Mouse (Mus musculus): ENCODE results near the gene Abhd14b. TPM values are rescaled to one million over a fixed set of nuclear protein-coding genes. Genes with fewer than 3 reads are reported as not detected.
"Not testable (repeated sequence)": the region's sequence is repeated elsewhere in the genome, so short reads cannot be mapped to it uniquely, and the experiment has no call there.

Gene Abhd14b
- polyA plus RNA-seq, 1 experiment from 2014 or later, result 15.2 TPM

DNA sequence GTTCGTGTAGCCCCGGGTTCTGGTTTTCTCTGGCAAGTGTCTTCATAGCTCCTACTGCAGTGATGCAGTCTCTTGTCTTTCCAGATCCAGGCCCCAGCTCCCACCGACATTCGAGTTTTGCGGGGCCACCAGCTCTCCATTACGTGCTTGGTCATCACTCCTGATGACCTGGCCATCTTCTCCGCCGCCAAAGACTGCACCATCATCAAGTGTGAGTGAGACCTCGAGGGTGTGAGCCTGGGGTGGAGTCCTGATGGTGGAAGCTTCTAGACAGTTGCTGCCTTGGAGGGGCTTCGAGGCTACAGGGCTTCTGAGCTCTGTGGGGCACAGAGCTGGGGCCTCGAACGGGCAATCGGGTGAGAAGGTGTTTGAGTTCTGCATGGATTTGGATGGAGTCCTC, 34.4 kb downstream of the Abhd14b start:
- no peak overlapping the region for H3K9ac ChIP-seq
- H3K4me3 ChIP-seq, result no peak overlapping the region
- H3K27ac ChIP-seq, result no peak overlapping the region
- no peak overlapping the region for H3K4me2 ChIP-seq
- no peak for ATAC-seq
- 86% methylated on average over 13 of the region's 13 CpGs for WGBS (ENCODE audit: insufficient replicate concordance)
- peaks cover 76% of the 10 kb centered on the region for H3K36me3 ChIP-seq
- no peaks in the 10 kb centered on the region for H3K9me3 ChIP-seq (replicated peaks)
- no peaks in the 10 kb centered on the region for H3K27me3 ChIP-seq (replicated peaks)
- H3K4me1 ChIP-seq, result peaks cover 15% of the 10 kb centered on the region

DNA sequence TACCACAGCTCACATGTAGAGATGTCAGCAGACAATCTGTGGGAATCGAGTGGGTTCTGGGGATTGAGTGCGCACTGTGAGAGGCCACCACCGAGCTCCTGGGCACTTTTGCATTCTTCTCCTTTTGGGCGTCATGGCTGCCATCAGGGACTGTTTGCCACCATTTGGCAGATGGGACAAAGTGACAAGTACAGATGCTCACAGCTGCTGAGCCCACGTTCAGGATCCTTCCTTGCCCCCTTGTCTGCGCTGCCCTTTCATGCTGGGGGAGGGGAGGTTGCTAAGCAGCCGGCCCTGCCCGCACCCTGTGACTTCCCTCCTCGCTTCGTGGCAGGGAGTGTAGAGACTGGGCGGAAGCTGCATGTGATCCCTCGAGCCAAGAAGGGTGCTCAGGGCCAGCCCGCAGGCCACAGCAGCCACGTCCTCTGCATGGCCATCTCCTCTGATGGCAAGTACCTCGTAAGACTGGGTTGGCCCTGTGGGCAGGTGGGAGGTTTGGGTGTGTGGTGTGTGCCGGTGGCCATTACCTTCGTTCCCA, 35.4 kb downstream of the Abhd14b start:
- H3K36me3 ChIP-seq, result peaks cover 76% of the 10 kb centered on the region
- ATAC-seq, result no peak
- WGBS (ENCODE audit: insufficient replicate concordance), result 77% methylated on average over 17 of the region's 17 CpGs

DNA sequence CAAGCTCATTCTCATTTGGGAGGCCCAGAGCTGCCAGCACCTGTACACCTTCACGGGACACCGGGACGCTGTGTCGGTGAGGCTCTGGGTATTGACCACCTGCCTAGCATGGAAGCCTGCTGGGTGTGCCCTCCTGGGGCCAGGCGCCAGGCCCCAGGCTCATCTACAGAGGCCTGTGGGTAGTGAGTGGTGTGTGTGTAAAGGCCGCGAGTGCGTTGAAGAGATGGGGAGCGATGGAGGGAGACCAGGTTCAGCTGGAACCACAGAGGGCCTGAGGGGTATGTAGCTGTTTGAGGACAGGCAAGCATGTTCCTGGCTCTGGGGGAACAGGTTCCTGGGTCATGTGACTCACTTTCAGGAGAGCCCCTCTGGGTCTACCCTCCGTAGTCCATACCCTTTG, 35.9 kb downstream of the Abhd14b start:
- Histone ChIP-seq H3K4me1 (peaks cover 6% of the 10 kb centered on the region), H3K9me3 (replicated peaks) (no peaks in the 10 kb centered on the region), H3K27me3 (replicated peaks) (no peaks in the 10 kb centered on the region), H3K4me3 (no peak overlapping the region), H3K27ac (no peak overlapping the region), H3K4me2 (no peak overlapping the region), H3K9ac (no peak overlapping the region), H3K36me3 (peaks cover 76% of the 10 kb centered on the region)
- WGBS (ENCODE audit: insufficient replicate concordance), result 91% methylated on average over 10 of the region's 10 CpGs
- ATAC-seq, result no peak

More for the DNA sequence above, 35.4 kb downstream of the Abhd14b start:
- no peaks in the 10 kb centered on the region for H3K27me3 ChIP-seq (replicated peaks)
- H3K9me3 ChIP-seq (replicated peaks), result no peaks in the 10 kb centered on the region
- H3K4me1 ChIP-seq, result peaks cover 10% of the 10 kb centered on the region
- no peak overlapping the region for H3K4me3 ChIP-seq
- no peak overlapping the region for H3K9ac ChIP-seq
- no peak overlapping the region for H3K27ac ChIP-seq
- no peak overlapping the region for H3K4me2 ChIP-seq

DNA sequence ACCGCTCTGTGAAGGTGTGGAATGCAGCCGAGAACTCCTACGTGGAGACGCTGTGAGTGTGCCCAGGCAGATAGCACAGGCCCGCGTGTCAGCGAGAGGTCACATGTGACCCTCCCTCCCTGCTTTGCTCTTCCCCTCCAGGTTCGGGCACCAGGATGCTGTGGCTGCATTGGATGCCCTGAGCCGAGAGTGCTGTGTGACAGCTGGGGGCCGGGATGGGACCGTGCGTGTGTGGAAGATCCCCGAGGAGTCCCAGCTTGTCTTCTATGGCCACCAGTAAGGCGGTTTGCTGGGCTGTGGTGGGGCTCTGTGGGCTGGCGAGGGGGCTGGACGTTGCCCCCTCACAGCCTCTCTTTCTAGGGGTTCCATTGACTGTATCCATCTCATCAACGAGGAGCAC, 36.3 kb downstream of the Abhd14b start:
- Histone ChIP-seq H3K4me3 (no peak overlapping the region), H3K36me3 (peaks cover 76% of the 10 kb centered on the region), H3K9ac (no peak overlapping the region), H3K27ac (no peak overlapping the region), H3K4me2 (no peak overlapping the region), H3K27me3 (replicated peaks) (no peaks in the 10 kb centered on the region), H3K4me1 (peaks cover under 1% of the 10 kb centered on the region), H3K9me3 (replicated peaks) (no peaks in the 10 kb centered on the region)
- 85% methylated on average over 17 of the region's 17 CpGs for WGBS (ENCODE audit: insufficient replicate concordance)
- no peak for ATAC-seq

DNA sequence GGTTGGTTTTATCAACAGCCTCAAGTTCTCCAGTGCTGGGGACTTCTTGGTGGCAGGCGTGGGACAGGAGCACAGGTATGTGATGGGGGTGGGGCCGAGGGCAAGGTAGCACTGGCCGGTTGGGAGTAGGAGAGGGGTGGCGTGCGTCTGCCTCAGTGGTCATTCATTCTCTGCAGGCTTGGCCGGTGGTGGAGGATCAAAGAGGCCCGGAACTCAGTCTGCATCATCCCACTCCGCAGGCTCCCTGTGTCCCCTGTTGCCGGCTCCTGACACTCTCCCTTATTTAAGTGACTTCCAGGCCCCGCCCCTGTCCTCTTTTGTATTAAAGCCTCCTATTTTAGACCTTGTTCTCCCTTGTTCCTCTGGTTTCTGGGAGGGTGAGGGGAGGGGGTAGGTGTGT, 37.8 kb downstream of the Abhd14b start:
- no peaks in the 10 kb centered on the region for H3K9me3 ChIP-seq (replicated peaks)
- peaks cover 62% of the 10 kb centered on the region for H3K36me3 ChIP-seq
- WGBS (ENCODE audit: insufficient replicate concordance), result 74% methylated on average over 10 of the region's 10 CpGs
- no peak for ATAC-seq
- no peak overlapping the region for H3K4me2 ChIP-seq
- no peak overlapping the region for H3K9ac ChIP-seq
- H3K4me1 ChIP-seq, result no peaks in the 10 kb centered on the region
- H3K27me3 ChIP-seq (replicated peaks), result no peaks in the 10 kb centered on the region
- no peak overlapping the region for H3K4me3 ChIP-seq
- no peak overlapping the region for H3K27ac ChIP-seq

DNA sequence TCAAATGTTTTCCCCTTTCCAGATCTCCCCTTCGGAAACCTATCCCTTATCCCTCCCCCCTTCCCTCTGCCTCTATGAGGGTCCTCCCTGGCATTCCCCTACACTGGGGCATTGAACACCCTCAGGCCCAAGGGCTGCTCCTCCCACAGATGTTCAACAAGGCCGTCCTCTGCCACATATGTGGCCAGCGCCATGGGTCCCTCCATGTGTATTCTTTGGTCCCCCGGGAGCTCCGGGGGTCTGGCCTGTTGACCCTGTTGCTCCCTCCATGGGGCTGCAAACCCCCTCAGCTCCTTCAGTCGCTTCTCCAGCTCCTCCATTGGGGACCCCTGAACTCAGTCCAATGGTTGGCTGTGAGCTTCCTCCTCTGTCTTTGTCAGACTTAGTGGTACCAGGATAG, 40.3 kb downstream of the Abhd14b start:
- not testable (repeated sequence) for H3K9me3 ChIP-seq (replicated peaks); H3K4me2 ChIP-seq; H3K27ac ChIP-seq; H3K27me3 ChIP-seq (replicated peaks); ATAC-seq; H3K4me3 ChIP-seq; H3K4me1 ChIP-seq; H3K9ac ChIP-seq
- peaks cover 37% of the 10 kb centered on the region for H3K36me3 ChIP-seq
- 76% methylated on average over 6 of the region's 6 CpGs for whole genome bisulfite sequencing (ENCODE audit: insufficient replicate concordance)

DNA sequence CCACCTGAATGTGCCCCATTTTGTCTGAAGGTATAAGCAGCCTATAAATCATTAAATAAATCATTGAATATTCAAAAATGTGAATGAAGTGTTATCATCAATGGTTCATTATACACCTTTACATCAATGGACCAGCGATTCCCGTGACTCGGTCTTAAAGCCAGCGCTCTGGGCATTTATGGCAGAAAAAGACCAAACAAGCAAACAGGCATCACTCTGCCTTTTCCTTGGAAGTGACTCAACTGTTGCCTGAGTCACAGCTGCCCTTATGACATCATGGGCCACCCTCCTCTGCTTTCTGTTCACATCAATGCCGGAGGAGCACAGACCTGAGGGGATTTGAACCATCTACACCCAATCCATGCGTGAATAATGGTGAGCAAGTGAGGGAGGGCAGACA, 52.4 kb downstream of the Abhd14b start, which contains the start of gene Iqcf1:
Iqcf1 (plus strand) TSS at position 301 of the 400 bp plus-strand sequence.
- no peaks in the 10 kb centered on the region for H3K27me3 ChIP-seq (replicated peaks)
- H3K4me2 ChIP-seq, result no peak within 1 kb of the TSS
- no peak within 1 kb of the TSS for H3K4me3 ChIP-seq
- no peak for ATAC-seq
- 84% methylated on average over 6 of the region's 6 CpGs for WGBS (ENCODE audit: insufficient replicate concordance)
- H3K9me3 ChIP-seq (replicated peaks), result no peaks in the 10 kb centered on the region
- no peak within 1 kb of the TSS for H3K27ac ChIP-seq
- no peaks in the 10 kb centered on the region for H3K36me3 ChIP-seq
- H3K4me1 ChIP-seq, result no peaks in the 10 kb centered on the region
- no peak within 1 kb of the TSS for H3K9ac ChIP-seq

DNA sequence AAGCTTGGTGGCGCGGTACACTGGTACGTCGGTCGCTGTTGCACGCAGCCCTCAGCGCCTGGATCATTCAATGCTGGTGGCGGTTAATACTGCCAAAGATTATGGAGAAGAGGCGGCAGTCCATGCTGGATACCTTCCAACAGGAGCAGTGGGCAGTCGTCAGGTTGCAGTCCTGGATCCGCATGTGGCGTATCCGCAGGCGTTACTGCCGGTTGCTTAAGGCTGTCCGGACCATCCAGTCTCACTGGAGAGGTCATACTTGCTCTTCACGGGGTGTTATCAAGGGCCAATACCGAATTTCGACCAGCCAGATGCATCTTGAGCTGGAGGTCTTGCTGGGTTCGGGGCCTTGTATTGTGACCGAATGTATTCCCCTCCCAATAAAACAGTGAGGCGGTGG, 54.6 kb downstream of the Abhd14b start:
- no peak overlapping the region for H3K4me2 ChIP-seq

More for the DNA sequence above, 54.6 kb downstream of the Abhd14b start:
- WGBS (ENCODE audit: insufficient replicate concordance), result 80% methylated on average over 22 of the region's 22 CpGs
- H3K9me3 ChIP-seq (replicated peaks), result no peaks in the 10 kb centered on the region
- H3K9ac ChIP-seq, result no peak overlapping the region
- H3K27me3 ChIP-seq (replicated peaks), result no peaks in the 10 kb centered on the region
- no peak overlapping the region for H3K4me3 ChIP-seq
- H3K4me1 ChIP-seq, result no peaks in the 10 kb centered on the region
- no peak overlapping the region for H3K27ac ChIP-seq
- ATAC-seq, result no peak
- H3K36me3 ChIP-seq, result no peaks in the 10 kb centered on the region

Other genes starting within 250 kb of the Abhd14b start
- 17.0 and 17.8 TPM in 2 replicates for gene Ppm1m, start 247.7 kb upstream of the Abhd14b start, polyA plus RNA-seq (2016; fragmentation: Nextera tagmentation; extraction: Ambion mirVana)
- 34.7 and 35.9 TPM in 2 replicates for gene Twf2, start 244.4 kb upstream of the Abhd14b start, polyA plus RNA-seq (2016; fragmentation: Nextera tagmentation; extraction: Ambion mirVana)
- gene Tlr9, start 224.9 kb upstream of the Abhd14b start, polyA plus RNA-seq (2016; fragmentation: Nextera tagmentation; extraction: Ambion mirVana), result 0.06 TPM in 1 of 2 replicates, not detected in the other
- gene Alas1, start 198.8 kb upstream of the Abhd14b start, polyA plus RNA-seq (2016; fragmentation: Nextera tagmentation; extraction: Ambion mirVana), result 37.6 and 41.1 TPM in 2 replicates
- gene Poc1a, start 166.4 kb upstream of the Abhd14b start, polyA plus RNA-seq (2016; fragmentation: Nextera tagmentation; extraction: Ambion mirVana), result 28.8 and 29.0 TPM in 2 replicates
- 10.4 and 10.5 TPM in 2 replicates for gene Dusp7, start 78.8 kb upstream of the Abhd14b start, polyA plus RNA-seq (2016; fragmentation: Nextera tagmentation; extraction: Ambion mirVana)
- gene Rpl29, start 18.0 kb upstream of the Abhd14b start, polyA plus RNA-seq (2016; fragmentation: Nextera tagmentation; extraction: Ambion mirVana), result 870 and 914 TPM in 2 replicates
- 34.0 and 35.2 TPM in 2 replicates for gene Acy1, start 9.1 kb upstream of the Abhd14b start, polyA plus RNA-seq (2016; fragmentation: Nextera tagmentation; extraction: Ambion mirVana)
- 29.1 and 31.6 TPM in 2 replicates for gene Abhd14a, start 219 bp downstream of the Abhd14b start, polyA plus RNA-seq (2016; fragmentation: Nextera tagmentation; extraction: Ambion mirVana)
- gene Pcbp4, start 5.8 kb downstream of the Abhd14b start, polyA plus RNA-seq (2016; fragmentation: Nextera tagmentation; extraction: Ambion mirVana), result 27.3 and 30.9 TPM in 2 replicates
- gene Gpr62, start 18.5 kb downstream of the Abhd14b start, polyA plus RNA-seq (2016; fragmentation: Nextera tagmentation; extraction: Ambion mirVana), result 0.10 and 0.19 TPM in 2 replicates
- gene Rrp9, start 28.5 kb downstream of the Abhd14b start, polyA plus RNA-seq (2016; fragmentation: Nextera tagmentation; extraction: Ambion mirVana), result 54.6 and 58.0 TPM in 2 replicates
- 1.5 and 1.7 TPM in 2 replicates for gene Parp3, start 29.5 kb downstream of the Abhd14b start, polyA plus RNA-seq (2016; fragmentation: Nextera tagmentation; extraction: Ambion mirVana)
- not detected in 2 replicates for gene Iqcf1, start 52.5 kb downstream of the Abhd14b start, polyA plus RNA-seq (2016; fragmentation: Nextera tagmentation; extraction: Ambion mirVana)
- 0.44 TPM in 1 of 2 replicates, not detected in the other for gene Iqcf5, start 67.1 kb downstream of the Abhd14b start, polyA plus RNA-seq (2016; fragmentation: Nextera tagmentation; extraction: Ambion mirVana)
- not detected in 2 replicates for gene Iqcf3, start 114.2 kb downstream of the Abhd14b start, polyA plus RNA-seq (2016; fragmentation: Nextera tagmentation; extraction: Ambion mirVana)
- not detected in 2 replicates for gene Iqcf4, start 123.5 kb downstream of the Abhd14b start, polyA plus RNA-seq (2016; fragmentation: Nextera tagmentation; extraction: Ambion mirVana)
- gene Iqcf6, start 179.1 kb downstream of the Abhd14b start, polyA plus RNA-seq (2016; fragmentation: Nextera tagmentation; extraction: Ambion mirVana), result not detected in 2 replicates
- gene Grm2, start 208.6 kb downstream of the Abhd14b start, polyA plus RNA-seq (2016; fragmentation: Nextera tagmentation; extraction: Ambion mirVana), result not detected in 2 replicates
- 16.3 and 16.5 TPM in 2 replicates for gene Tex264, start 238.5 kb downstream of the Abhd14b start, polyA plus RNA-seq (2016; fragmentation: Nextera tagmentation; extraction: Ambion mirVana)

All from liver, embryonic 12.5 days (tissue).